Mouse (Mus musculus) Patski (cell line): ENCODE measurements at regions not wholly inside any gene's neighbourhood (a gene's known extent, or its start where the extent isn't known, plus 50 kb on each side); places are given as distances from the start of the nearest gene placed in this dataset.

Experiments used
- ATAC-seq: fragments of 100-300 bp; one replicate; pipeline ENCODE4 v1.8.0; 2021
- CTCF ChIA-PET: fragments of 350-600 bp; sonication (Branson Sonifier 250); formaldehyde crosslinking; loops from one replicate; lab custom pipeline; 2022; ENCODE audit warnings: inconsistent platforms; lab: Charles Lee
- POLR2A ChIA-PET: fragments of 350-600 bp; sonication (Branson Sonifier 250); formaldehyde crosslinking; loops from one replicate; lab custom pipeline; 2022; ENCODE audit warnings: antibody characterized with exemption, inconsistent platforms; lab: Charles Lee
- DNase-seq: peaks from one replicate; pipeline ENCODE4 v3.0.0-alpha.2; 2011; ENCODE audit warnings: low read depth, low spot score
- H3K27me3 ChIP-seq: fragments of 371-371 bp; one replicate; pipeline ENCODE4 v1.5.1; 2021
- CTCF ChIP-seq: fragments of 100-300 bp; IDR thresholded peaks from one replicate; pipeline ENCODE4 v1.5.1; 2021
- in situ Hi-C: fragments of 300-500 bp; cut with MboI; formaldehyde crosslinking; loops from 3 replicates; pipeline ENCODE4 v1.11.1; 2018; ENCODE audit warnings: low pct_unique_long_range_greater_than_20kb, mixed read lengths

DNA sequence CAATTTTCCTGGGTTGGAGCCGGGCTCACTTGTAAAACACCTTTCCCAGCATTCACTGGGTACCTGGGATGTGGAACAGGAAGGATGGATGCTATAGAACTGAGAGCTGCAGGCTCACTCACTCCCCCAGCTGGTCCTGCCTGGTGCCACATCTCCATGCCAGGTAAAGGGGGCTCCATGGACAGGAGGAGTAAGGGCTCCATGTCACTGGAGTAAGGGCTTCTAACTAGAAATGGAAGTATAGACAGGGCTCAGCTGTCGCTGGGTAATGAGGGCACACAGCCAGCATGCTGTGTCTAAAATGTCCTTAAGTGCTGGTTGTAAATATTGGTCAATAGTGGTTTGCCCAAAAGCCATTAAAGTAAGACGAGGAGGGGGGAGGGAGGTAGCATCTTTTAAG lies 99.4 kb upstream of the Gpr12 start:
- CTCF ChIA-PET, result no interaction called here
- POLR2A ChIA-PET, result no interaction called here
- in situ Hi-C loops, result loop anchor here (25.0 kb wide), 1 partner anchor 1028 kb away; no protein-coding TSS in a partner anchor
- DNase-seq, result no peak
- ATAC-seq, result no peak
- no peak for TF ChIP-seq CTCF
- H3K27me3 ChIP-seq, result no peaks in the 10 kb centered on the region

DNA sequence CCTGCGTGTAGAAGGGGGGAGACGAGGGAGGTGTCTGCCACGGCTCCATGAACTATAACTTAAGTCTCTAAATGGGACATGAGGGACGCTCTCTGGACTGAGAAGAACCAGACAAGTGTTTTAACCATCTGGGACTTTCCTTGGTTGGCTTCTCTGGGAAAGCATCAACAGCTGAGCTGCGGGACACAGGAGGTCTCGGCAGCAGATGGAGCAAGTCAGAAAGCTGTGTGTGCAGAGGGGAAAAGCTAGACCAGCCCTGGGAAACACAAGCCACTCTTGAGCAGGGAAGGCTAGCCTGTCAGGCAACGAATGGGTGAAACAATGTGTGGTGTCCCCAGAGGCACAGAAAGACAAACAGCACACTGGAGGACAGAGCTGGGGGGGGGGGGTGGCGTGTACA lies 98.5 kb upstream of the Gpr12 start:
- no peak for TF ChIP-seq CTCF
- CTCF ChIA-PET, result no interaction called here
- DNase-seq, result no peak
- no peak for ATAC-seq
- POLR2A ChIA-PET, result no interaction called here
- no peaks in the 10 kb centered on the region for H3K27me3 ChIP-seq
- in situ Hi-C loops, result loop anchor here (25.0 kb wide), 1 partner anchor 1029 kb away; no protein-coding TSS in a partner anchor

DNA sequence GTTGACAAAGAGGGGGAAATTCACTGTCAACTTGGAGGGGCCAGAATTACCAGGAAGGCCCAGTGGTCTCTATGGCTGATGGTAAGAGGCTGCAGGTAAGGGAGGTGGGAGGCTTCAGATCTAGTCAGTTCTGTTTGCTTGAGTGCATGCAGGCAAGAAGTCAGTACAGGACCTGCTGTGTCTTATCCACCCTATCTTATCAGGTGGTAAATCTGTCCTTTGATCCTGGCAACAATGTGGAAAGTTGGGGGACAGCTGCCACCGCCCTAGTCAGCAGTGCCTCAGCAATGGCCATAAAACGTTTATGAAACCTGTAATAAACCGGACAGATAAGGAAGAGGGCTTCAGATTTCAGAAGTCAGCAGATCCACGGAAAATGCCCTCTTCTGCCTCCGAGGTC lies 97.9 kb upstream of the Gpr12 start:
- ATAC-seq (no peak), DNase-seq (no peak)
- no peak for TF ChIP-seq CTCF
- in situ Hi-C loops, result loop anchor here (25.0 kb wide), 1 partner anchor 1029 kb away; no protein-coding TSS in a partner anchor
- H3K27me3 ChIP-seq, result no peaks in the 10 kb centered on the region
- POLR2A ChIA-PET, result no interaction called here
- CTCF ChIA-PET, result no interaction called here

DNA sequence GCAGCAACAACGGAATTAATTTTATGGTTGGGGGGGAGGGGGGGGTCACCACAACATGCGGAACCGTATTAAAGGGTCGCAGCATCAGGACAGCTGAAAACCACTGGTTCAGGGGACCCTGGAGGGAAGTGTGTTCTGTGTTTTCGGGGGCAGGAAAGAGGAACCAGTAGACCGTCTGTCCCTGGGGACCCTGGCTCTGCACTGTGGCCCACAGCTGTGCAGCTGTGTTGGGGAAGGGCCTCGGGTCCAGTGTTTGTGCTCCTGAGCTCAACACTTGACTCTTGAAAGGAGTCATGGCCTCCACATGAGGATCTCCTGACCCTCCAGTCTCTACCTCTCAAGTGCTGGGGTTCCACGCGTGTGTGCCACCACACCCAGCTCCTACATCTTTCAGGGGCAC lies 96.5 kb upstream of the Gpr12 start:
- ChIA-PET POLR2A (interaction anchor here (1.1 kb wide), 1 partner anchor 20 kb away, joined by 4 read pairs; no protein-coding TSS in a partner anchor), CTCF (interaction anchor here (1.2 to 2.1 kb wide), 2 partner anchors 14 to 18 kb away, joined by 3 to 6 read pairs; no protein-coding TSS in a partner anchor)
- in situ Hi-C loops, result loop anchor here (25.0 kb wide), 1 partner anchor 1031 kb away; no protein-coding TSS in a partner anchor
- TF ChIP-seq CTCF, result no peak
- no peak for DNase-seq
- ATAC-seq, result no peak
- no peaks in the 10 kb centered on the region for H3K27me3 ChIP-seq

DNA sequence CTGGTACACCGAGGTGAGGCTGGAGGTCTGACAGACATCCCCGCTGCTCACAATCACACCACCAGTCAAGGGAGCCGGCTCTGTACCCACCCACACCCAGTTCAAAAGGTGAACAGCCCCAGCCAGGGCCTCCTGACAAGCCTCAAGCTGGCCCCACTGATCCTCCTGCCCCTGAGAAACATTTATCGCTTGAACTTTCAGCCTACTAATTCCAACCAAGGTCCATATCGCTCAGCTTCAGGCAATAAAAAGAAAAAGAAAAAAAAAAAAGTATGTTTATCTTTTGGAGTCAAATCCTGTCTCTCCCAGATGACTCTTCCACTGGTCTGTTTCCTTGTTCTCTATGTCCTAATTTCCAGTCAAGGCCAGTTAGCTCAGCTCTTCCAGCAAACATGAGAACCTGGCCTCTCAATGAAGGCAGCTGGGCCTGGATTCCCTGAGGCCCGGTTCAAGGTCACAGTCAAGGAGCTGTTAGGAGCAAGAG lies 94.2 kb upstream of the Gpr12 start:
- TF ChIP-seq CTCF, result no peak
- in situ Hi-C loops, result loop anchor here (25.0 kb wide), 1 partner anchor 1033 kb away; no protein-coding TSS in a partner anchor
- no peak for ATAC-seq
- no peaks in the 10 kb centered on the region for H3K27me3 ChIP-seq
- DNase-seq, result no peak
- POLR2A ChIA-PET, result interaction anchor here (0.7 to 4.8 kb wide), 4 partner anchors 9 to 166 kb away, joined by 3 to 37 read pairs (median 4); partner anchors contain the start of gene Rasl11a
- CTCF ChIA-PET, result interaction anchor here (0.7 to 9.7 kb wide), 4 partner anchors 9 to 225 kb away, joined by 3 to 165 read pairs (median 9); no protein-coding TSS in a partner anchor

DNA sequence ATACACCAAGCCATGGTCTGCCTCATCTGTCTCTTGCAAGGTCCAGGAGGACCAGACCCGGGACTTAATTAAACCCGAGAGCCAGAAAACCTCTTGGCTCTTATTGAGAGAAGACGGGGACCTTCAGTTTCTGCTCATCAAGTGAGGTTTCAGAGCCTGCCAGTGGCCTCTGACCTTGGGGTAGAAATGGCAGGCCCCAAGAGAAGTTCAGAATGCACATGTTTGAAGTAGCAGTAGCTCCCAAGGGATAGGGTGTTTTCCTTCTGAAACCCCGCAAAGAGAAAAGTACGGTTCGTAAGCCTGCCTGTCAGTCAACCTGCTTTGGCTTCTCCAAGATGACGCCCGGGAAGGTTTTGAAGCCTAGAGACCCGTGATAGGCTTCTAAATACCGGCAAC lies 93.7 kb upstream of the Gpr12 start:
- ATAC-seq, result no peak
- in situ Hi-C loops, result loop anchor here (25.0 kb wide), 1 partner anchor 1034 kb away; no protein-coding TSS in a partner anchor
- POLR2A ChIA-PET, result interaction anchor here (3.8 to 4.8 kb wide), 2 partner anchors 9 to 167 kb away, joined by 29 to 37 read pairs; partner anchors contain the start of gene Rasl11a

DNA sequence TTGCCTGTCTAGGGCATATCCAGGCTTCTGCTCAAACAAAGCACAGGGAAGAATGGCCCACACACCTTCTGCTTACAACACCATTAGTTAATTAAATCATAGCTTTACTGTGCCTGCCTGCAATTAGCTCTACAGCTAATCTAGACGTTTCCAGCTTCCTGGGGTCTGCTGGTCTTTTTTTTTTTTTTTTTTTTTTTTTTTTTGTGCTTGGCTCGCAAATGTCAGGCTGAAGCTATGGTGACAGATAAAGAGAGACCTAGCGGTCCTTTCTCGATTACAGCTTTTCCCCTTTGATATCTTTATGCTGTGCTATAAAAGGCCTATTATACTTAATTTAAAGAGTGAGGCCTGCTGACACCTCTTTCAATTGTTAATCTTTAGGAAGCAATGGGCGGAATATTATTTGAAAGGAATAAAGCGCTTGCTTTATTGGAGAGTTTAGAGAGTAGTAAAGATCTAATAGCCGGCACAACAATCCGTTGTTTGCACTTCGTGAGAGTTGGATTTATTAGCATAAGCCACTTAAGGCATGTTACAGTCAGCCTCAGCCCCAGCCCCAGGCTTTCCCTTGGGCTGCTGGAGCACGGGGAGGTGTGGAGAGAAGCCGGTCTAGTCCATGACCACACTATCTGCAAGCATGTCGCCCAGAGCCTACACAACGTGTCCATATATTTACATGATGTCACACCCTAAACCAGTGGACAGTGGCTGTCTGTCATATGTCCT lies 93.2 kb upstream of the Gpr12 start:
- ATAC-seq (no peak), DNase-seq (no peak)
- CTCF ChIA-PET, result interaction anchor here (0.7 to 9.7 kb wide), 10 partner anchors 8 to 226 kb away, joined by 3 to 165 read pairs (median 9); no protein-coding TSS in a partner anchor
- TF ChIP-seq CTCF, result no peak
- in situ Hi-C loops, result loop anchor here (25.0 kb wide), 1 partner anchor 1034 kb away; no protein-coding TSS in a partner anchor
- H3K27me3 ChIP-seq, result no peaks in the 10 kb centered on the region
- POLR2A ChIA-PET, result interaction anchor here (0.7 to 4.8 kb wide), 6 partner anchors 9 to 167 kb away, joined by 3 to 37 read pairs (median 18); partner anchors contain the start of gene Rasl11a

More for the DNA sequence above, 93.7 kb upstream of the Gpr12 start:
- DNase-seq, result no peak
- H3K27me3 ChIP-seq, result no peaks in the 10 kb centered on the region
- CTCF ChIA-PET, result interaction anchor here (0.7 to 9.7 kb wide), 4 partner anchors 9 to 226 kb away, joined by 3 to 165 read pairs (median 30); no protein-coding TSS in a partner anchor
- TF ChIP-seq CTCF, result no peak

DNA sequence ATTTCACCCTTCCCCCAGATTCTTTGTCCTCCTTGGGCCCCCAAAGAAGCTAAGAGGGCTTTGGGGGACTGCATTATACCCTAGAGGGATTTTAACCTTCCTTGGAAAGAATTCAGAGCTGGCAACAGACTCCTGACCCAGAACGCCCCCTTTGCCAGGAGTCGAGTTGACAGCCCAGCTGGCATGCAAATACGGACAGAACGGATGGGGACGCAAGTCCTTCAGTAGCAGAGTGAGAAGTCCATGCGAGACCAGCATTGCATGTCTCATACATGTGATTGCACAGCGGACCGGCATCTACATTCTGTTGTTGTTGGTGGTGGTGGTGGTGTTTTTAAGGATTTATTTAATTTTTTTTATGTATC lies 92.1 kb upstream of the Gpr12 start:
- POLR2A ChIA-PET, result interaction anchor here (0.6 to 4.8 kb wide), 11 partner anchors 10 to 287 kb away, joined by 3 to 37 read pairs (median 6); partner anchors contain the start of gene Rasl11a
- DNase-seq (no peak), ATAC-seq (peak; percentile 7)
- no peaks in the 10 kb centered on the region for H3K27me3 ChIP-seq
- in situ Hi-C loops, result loop anchor here (25.0 kb wide), 1 partner anchor 1035 kb away; no protein-coding TSS in a partner anchor
- TF ChIP-seq CTCF, result no peak
- CTCF ChIA-PET, result interaction anchor here (1.2 to 9.7 kb wide), 8 partner anchors 9 to 227 kb away, joined by 4 to 165 read pairs (median 20); partner anchors contain the start of gene Rasl11a

DNA sequence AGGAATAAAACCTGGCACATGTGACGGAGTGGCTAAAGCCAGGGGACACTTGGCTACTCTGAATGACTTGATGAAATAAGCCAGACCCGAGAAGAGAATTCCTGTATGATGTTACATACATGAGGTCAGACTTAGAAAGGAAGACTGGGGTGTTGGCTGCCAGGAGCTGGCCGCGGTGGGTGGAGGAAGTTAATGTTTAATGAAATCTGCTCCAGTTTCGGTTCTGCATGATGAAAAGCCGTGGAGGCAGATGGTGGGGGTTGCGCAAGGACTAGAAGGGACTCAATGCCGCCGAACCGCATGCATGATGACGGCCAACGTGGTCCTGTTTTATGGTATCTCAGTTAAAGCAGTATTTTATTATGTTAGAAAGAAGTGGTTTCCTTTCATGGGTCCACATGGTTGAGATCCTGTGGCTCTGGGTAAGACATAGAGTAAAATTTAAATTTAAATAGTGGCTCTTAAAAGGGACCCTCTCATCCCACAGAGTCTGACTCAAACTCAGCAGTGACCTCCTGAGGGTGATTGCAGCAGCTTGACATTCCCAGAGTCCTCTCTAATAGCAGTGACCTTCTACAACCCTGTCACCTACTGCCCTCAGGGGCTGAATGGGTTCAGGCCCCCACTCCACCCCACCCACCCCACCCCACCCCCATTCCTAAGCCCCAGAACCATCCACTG lies 91.6 kb upstream of the Gpr12 start:
- DNase-seq, result peak; percentile 99
- TF ChIP-seq CTCF, result no peak
- peak; percentile 75 for ATAC-seq
- no peaks in the 10 kb centered on the region for H3K27me3 ChIP-seq
- in situ Hi-C loops, result loop anchor here (25.0 kb wide), 1 partner anchor 1036 kb away; no protein-coding TSS in a partner anchor
- ChIA-PET POLR2A (interaction anchor here (0.6 to 4.8 kb wide), 15 partner anchors 11 to 288 kb away, joined by 3 to 37 read pairs (median 6); partner anchors contain the start of gene Rasl11a), CTCF (interaction anchor here (1.2 to 9.7 kb wide), 10 partner anchors 9 to 642 kb away, joined by 4 to 165 read pairs (median 15); partner anchors contain the start of gene Rasl11a)
